Mouse (Mus musculus): Measurements from ENCODE around the gene Vmn1r4.

- no peak for TF ChIP-seq CTCF (IDR thresholded peaks at IDR 0.05; ENCODE audit: low read depth)
- no peak for TF ChIP-seq EP300 (IDR thresholded peaks at IDR 0.05; ENCODE audit: low read depth)
These were observed 15.8 kb upstream of the Vmn1r4 start for GRCm38 (mm10) chr6:56907973-56908372.

Data from liver, embryonic 14.5 days (tissue).